Mouse (Mus musculus): Measurements from ENCODE around the gene Hdhd3.

Gene Hdhd3

DNA sequence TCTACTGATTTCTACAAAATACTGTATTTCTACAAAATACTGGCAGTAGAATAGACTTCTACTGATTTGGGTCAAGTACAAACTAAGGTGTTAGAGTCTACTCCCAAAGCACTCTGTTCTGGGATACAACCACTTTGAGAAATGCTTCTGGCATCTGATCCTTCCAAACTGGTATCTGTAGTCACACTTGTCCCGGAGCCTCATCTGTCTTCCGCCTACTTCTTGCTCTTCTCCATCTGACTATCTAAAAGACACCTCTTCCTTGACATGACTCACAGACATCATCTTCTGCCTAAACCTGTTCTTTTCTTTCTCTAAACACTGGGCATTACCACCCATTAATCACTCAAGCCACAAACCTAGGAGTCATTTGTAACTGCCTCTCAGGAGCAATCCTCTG lies 31.2 kb downstream of the Hdhd3 start:
- no peak for DNase-seq

DNA sequence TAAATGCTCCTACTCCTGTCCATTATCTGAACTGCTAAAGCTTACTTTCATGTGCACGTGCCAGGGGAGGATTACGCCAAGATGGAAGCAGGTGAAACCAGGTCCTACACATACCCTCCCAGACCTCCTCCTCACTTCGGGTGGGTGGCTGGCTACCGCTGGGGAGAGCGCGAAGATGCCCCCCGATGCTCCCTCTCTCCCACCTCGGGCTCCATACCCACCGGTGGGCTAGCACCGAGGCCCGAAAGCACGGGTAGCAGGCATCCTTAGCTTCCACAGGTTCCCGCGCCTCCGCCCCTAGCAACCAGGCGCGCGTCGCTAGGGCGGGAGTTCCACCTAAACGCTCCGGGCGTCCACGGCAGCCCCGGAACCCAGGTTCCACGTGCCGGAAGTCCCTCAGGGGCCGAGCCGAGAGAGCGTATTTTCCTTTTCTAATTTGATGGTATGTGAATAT lies 32.6 kb downstream of the Hdhd3 start, which contains the start of gene Wdr31:
Wdr31 (minus strand) TSS at position 299 of the 454 bp plus-strand sequence.
- peak; percentile 88 for DNase-seq

DNA sequence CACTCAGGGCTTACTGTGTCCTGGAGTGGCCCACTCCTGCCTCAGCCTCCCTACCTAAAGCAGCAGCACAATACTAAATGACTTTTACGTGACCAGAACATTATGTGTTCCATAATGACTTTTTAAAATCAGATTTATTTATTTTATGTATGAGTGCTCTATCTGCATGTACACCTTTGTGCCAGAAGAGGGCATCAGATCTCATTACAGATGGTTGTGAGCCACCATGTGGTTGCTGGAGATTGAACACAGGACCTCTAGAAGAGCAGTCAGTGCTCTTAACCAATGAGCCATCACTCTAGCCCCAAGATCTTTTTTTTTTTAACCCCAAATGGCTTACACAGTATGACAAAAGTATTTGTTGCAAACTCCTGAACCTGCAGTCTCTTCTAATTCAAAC lies 35.1 kb downstream of the Hdhd3 start:
- no peak for DNase-seq

DNA sequence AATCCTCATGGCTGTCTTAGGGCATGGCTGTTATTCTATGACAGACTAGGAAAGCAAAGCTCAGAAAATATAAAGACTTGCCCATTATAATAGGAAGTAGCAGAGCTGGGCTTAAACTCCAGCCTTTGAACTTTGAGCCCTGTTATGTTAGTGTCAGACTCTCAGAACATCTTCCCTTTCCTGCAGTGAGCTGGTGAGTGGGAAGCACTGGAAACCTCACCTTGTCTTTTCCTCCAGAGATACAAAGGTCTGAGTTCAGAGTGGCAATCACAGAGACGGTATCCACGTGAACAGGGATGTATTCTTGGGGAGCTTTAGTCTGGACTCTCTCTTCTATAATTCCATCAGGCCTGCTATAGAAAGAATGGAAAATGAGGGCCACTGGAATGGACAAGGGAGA lies 40.1 kb downstream of the Hdhd3 start:
- no peak for DNase-seq

DNA sequence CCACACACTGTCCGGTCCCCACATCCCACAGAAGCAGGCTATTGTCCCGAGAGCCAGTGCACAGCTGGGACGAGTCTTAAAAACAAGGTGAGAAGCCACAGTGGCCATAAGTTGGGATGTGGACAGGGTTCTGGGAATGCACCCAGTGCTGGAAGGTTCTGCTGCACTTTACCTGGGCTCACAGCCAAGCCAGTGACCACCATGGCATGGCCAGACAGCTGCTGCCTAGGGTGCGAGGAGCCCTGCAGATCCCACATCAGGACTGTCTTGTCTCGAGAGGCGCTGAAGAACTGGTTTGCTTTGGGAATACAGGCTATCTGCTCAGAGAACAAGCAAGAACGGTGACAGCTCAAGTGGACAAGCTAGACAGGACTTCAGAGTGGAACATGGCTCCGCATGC lies 42.9 kb downstream of the Hdhd3 start:
- DNase-seq: no peak

DNA sequence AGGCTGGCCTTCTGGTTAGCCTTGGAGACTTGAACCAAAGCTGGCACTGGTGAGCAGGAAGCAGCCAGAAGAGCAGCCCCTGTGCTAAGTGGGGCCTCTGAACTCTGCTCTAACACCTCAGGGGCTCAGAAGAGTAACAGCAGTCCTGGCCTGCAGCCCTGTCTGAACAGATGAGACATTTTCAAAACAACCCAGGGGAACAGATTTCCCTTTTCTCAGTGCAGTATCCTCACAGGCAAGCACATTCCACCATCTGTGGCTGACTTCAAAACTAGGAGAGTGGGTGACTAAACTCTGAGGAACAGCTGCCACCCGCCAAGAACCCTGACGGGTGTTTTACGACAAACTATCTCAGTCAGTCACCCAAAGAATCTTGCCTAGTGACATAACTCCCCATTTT lies 44.2 kb downstream of the Hdhd3 start:
- DNase-seq: peak; percentile 11

DNA sequence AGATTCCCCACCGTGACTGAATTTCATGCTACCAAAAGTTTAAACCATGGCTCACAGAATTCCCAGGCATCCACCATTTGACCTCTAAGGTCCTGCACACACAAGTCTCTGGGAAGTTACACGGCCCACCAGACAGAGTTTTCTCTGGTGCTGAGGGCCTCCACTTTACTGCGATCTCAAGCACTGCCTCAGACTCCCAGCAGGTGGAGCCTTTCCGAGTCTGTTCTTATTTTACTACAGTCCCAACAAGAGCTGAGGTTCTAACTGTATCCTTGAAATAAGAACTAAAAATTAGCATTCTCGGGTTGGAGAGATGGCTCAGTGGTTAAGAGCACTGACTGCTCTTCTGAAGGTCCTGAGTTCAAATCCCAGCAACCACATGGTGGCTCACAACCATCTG lies 48.3 kb downstream of the Hdhd3 start:
- peak; percentile 35 for DNase-seq
